Mouse (Mus musculus) left cerebral cortex, adult 18-20 months (tissue): Measurements from ENCODE around the gene Clmn. TPM values are rescaled to one million over a fixed set of nuclear protein-coding genes. Genes with fewer than 3 reads are reported as not detected.
"Not testable (repeated sequence)": the region's sequence is repeated elsewhere in the genome, so short reads cannot be mapped to it uniquely, and the experiment has no call there.

Experiments
- DNase-seq, 2 experiments: peaks; one replicate each; pipeline ENCODE4 v3.0.0; 2021 to 2022; ENCODE audit warnings: low spot score in 2 of 2, mixed read lengths in 1 of 2
- total RNA-seq, 2 experiments: library from RNA; stranded (reverse); gene quantifications; 2 replicates each; pipeline ENCODE4 v1.2.3; 2021

Gene Clmn
- total RNA-seq, 2 experiments from 2014 or later = 39.5 to 55.7 TPM

DNA sequence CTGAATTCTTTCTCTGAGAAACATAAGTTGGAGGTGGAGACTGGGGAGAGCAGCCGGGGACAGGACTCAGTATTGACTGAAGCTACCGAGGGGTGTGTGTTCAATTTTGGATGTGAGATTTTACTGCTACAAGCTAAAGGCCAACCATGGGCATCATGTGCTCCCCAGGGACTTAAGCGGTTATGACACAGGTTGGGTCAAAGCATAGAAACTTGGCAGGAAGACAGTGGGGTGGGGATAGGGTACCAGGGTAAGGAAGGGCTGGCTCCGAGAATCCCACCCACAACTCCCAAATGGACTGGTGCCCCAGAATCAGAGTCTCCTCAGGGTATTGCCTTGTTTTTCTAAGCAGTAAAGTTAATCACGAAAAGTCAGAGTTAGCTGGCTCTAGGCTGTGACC lies 99.8 kb downstream of the Clmn start:
- no peak for DNase-seq

DNA sequence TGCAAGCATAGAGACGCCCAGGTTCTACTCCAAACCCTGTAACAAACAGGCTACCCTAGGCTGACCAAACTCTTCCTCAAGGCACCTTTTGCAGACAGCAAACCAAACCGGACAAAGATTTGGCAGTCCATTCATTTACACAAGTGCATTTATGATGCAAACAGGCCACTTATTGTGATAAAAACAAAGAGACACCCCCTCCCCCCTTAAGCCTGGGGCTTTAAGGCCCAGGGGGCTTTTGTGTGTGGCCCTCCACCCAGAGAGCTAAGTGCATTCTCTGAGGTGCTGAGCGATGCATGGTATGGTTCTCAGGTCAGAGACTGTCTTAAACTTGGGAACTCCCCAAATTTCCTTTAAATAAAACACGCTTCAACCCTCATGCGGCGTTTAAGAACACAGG lies 101.0 kb downstream of the Clmn start:
- DNase-seq = no peak

DNA sequence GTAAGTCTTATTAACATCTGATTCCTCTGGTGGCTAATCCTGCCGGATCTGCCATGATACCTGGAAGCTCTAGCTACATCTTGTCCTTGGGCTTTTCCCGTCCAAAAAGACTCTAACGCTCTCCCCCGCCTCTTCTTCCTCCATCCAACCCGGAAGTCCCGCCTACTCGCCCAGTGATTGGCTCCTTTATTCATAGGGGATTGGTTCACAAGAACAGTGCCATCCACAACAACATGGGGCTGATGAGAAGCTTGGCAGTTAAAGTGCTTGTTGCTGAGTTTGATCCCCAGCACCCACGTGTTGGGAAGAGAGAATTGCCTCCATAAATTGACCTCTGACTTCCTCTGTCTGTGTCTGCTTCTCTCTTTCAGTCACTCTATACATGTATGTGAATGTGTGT lies 103.5 kb downstream of the Clmn start:
- DNase-seq = no peak

DNA sequence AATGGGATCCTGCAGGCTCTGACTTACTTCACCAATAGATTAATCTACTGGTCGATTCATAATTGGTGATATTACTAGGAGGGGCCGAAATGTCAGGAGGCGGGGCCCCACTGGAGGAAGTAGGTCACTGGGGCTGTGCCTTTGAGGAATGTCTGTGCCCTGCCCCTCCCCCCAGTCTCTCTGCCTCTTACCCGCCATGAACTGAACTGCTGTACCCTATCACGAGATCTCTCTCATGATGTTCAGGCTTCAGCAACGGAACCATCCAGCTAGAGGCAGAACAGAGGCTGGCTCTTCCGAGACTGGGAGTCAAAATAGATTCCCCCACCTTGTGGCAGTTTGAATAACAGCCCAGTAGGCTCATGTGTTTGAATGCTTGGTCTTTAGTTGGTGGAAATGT lies 106.8 kb downstream of the Clmn start:
- no peak for DNase-seq

DNA sequence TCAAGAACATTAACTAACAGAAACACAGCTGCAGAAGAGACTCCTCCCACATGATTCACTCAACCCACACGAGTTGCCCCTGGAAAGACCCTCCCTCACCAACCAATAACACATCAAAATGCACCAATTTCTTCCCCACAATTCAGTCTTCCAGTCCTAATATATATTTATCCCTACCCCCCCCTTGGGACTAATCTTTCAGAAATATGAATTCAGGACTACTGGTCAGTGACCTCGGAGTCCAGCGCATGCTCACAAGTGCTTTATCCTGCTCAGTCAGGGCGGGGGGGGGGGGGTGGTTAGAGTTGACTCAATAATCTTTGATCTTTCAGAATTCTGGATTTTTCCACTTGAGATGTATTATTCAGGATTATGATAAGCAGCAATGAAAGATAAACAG lies 111.2 kb downstream of the Clmn start:
- DNase-seq = no peak

DNA sequence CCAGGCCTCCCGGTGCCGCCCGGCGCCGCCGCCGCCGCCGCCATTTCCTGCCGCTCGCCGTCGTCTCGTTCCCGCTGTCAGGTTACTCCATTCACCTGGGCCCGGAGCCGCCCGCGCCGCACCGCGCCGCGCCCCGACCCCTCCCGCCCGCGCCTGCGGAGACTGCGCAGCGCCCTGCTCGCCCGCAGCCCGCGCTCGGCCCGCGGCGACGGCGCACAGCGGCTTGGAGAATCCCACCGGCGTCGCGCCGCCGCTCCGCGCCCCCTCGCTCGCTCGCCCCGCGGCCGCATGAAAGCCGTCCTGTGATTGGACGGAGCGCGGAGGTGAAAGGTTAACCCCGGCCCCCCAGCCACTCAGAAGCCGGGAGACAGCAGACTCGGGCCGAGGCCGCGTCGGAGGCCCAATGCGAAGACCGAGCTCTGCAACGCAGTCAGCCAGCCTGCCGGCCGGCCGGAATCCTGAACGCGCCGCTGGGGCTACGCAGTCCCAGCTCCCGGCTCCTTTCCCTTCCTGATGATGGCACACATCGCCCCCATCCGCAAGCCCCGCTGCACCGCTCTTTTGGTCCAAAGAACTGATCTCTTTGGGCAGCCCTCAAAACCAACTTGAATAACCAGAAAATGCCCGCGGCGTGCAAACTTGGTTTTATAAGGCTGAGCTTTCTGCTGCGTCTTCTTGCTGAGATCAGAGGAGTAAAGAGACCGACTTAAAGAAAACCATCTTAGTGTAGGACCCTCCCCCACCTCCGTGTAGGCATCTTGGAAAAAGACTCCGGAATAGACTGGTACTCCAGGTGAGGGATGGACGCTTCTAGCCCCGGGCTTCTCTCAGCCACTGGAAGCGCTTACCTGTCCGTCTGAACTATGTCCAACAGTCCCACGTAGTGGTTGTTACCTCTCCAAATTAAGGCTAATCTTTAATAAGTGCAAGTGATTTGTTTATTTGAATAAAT lies 112.8 kb downstream of the Clmn start, which contains the start of gene Dicer1:
TSS of gene Dicer1 (minus strand) at position 139 of the 952 bp plus-strand sequence.
- peak; percentile 98 to 99 for DNase-seq

DNA sequence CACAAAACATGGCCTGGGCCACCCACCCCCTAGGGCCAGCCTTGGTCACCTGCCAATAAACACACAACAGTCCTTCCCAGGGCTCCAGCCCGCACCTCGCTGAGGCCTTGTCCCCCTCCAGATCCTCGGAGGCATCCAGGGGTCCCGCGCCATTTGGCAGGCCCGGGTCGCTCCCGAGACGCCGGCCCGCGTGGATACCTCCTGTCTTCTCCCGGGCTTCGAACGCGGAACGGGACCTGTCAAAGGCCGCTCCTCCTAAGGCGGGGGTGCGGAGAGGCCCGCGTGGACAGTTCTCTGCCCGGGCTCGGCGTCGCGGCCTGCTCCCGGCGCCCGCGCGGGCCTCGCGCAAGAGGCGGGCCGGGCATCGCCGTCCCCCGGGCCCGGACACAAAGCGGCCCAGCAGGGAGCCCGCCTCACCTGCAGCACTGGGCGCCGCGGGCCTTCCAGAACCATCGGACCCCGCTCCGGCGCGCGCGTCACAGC lies 113.5 kb downstream of the Clmn start:
- peak in 1 of 2 experiments; percentile 10 for DNase-seq

DNA sequence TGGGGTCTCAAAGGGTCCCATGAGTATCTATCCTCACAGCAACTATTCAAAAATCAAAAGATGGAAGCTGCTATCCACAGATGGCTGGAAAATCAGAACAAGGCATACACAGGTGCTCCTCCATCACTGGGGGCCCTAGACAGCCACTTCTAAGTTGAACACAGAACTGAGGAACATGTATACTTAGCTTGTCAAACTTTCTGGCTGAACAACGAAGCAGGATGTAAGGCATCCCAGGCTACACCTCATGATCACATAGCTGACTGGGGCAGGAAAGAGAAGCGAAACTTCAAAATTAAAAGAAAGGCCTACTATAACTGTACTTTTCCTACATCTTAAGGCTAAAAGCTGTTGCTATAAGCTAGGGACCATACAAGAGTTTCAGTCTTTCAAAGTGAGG lies 115.9 kb downstream of the Clmn start:
- DNase-seq = no peak

DNA sequence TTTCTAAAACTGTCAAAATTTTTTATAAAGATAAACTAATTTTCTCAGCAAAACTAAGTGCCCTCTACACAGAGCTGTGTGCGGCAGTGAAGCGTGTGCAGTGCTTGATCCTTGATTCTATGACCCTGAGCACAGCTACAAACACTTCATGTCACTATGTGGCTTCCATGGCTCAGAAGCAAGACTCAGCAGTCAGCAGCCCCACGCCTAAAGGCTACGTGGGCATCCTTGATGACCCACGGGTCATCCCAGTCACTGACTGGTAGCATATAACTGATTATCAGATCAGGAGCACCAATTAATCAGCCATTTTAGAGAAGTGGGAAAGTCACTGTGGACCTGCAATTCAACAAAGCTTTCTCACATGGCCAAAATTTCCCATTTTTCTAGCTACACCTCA lies 117.6 kb downstream of the Clmn start:
- DNase-seq = no peak

DNA sequence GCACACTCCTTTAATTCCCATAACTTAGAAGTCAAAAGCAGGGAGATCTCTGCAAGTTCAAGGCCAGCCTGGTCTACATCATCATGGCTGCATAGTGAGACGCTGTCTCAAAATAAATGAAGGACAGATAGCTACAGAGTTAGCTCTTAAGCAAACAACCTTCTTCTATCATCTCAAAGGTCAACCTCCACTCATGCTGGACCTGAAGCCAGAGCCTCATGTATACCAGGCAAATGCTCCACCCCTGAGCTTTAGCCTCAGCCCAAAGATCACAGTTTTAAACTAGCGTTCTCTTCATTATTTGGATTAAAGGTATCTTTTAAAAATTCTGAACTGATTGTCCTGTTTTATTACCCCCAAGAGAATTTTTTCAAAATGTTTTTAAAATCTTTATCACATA lies 118.3 kb downstream of the Clmn start:
- no peak for DNase-seq

DNA sequence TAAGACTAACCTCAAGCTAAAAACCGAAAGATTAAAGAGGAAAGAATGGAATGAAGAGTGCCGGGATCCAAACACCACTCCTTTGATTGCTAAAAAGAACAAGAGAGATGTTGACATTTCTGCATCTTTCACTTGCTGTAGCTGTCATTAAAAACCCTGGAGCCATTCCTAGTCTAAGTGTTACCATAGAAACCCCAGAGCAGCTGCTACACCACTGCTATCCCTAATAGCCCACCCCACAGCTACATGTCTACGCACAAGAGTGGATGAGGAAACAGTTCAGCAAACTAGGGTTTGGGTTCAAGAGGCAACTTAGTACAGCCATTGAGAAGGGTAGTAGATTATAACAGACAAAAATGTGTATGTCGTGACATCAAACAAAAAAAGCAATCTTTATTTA lies 121.2 kb downstream of the Clmn start:
- no peak for DNase-seq

DNA sequence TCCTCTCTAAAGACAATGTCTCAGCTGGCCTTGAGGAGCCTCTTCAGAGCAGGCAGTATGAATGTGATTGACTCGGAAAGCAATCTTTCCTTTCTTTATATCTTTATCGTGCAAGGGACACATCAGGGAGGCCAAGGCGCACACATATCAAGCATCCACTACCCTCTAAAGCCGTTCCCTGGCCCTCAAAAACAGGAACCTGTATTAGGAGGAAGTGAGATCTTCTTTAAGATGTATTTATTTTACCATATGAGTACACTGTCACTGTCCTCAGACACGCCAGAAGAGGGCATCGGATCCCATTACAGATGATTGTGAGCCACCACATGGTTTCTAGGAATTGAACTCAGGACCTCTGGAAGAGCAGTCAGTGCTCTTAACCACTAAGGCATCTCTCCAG lies 122.6 kb downstream of the Clmn start:
- DNase-seq = no peak

DNA sequence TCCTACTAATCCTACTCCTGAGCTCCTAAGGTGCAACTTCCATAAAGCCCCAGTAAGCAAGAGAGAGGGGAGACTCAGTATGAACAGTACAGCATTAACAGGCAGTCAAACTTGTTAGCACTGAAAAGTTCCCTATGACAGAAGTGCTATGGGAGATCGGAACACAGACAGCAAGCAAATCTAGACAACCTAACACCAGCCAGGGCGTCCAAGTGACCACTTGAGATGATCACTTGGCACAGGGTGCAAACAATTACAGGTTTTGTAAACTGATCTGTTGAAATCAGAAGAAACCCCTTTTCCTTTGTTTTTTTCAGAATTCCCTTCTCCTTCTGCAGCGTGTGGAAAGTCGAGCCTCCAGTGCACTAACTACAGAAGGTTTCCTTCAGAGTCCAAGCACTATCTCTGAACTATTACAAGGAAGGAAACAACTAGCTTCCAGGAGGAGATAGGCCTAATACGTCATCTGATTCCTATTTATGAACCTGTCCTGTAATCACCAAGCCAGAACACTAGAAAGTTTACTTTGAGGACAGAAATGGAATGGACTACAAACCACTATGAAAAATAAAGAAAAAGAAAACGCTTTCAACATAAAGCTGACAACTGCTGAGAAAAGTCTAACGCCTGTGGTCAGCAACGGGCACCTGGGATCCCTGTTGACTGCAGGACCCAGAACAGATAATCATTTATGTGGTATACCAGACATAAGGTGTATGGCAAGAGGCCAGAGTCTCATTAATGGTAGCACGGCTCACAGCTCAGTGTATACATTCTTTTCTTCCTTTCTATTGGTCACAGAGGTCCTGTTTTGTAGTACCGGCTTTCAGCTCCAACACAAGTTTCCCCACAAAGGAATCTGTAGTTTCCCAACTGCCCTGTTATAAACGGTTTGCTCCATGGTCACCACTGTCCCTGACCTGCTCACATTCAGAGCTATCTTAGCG lies 123.8 kb downstream of the Clmn start:
- DNase-seq = no peak

DNA sequence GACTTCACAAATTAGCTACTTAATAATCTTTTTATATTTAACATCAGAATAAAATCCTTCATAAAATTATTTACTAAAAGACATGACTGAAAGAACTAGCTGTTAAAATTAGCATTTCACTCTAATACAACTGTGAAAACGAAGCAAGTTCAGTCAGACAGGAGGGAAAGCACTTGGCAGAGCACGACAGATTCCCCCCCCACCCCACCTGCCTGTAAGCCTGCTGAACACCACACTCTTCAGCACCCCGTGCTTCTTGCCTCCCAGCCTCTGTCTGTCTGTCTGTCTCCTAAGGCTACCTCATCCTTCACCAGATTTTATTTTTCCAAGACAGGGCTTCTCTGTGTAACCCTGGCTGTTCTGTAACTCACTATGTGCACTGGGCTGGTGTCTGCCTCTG lies 125.9 kb downstream of the Clmn start:
- DNase-seq = no peak

DNA sequence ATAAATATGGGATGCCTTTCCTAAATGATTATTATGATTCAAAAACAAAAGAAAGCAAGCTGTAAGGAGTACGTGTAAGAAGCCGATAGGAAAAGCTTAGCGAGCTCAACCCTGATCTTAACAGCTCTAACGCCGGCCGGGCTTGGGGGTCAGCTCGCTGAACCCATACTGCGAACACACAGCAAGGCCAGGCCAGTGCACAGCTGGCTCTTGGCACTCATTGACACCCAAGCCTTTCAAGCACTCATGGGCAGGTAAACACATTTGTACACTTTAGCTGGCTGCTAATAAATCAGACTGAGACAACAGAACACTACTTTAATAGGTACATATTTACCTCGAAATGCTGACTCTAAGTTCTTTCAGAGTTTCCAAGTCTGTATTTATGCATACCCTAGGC lies 126.4 kb downstream of the Clmn start:
- DNase-seq = no peak

DNA sequence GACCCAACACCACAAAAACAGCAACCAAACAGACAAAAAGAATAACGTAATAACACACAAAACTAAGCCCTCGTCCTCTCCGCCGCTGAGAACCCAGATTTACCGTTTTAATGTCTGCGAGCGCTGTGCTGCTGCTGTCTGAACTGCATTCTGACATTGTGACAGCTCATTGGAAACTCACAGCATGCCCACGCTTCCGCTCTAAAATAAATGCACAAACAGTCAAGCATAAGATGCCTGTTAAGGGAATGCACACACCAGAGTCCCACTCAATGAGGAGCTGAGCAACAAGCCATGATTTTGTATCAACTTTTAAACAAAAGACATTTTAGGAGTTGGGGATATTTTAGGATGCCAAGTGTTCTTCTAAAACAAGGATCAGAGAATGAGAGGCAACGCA lies 127.2 kb downstream of the Clmn start:
- DNase-seq = peak; percentile 34 to 48

DNA sequence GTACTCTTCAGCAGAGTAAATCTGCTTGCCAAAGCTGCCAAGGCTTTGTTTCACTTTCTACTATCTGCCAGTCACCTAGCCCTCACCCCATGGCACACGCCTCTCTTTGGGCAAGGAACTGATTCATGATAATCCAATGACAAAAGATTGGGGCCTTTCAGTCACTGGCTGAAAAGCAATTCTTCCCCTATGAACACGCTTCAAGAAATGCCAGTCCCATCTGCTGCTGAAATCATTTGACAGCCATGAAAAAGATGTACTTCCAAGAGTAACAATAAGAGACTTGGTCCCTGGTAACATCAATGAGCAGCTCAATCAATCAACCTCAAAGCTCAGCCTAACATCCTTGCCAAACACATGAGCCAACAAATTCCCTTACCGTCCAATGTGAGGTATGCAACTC lies 128.9 kb downstream of the Clmn start:
- no peak for DNase-seq

DNA sequence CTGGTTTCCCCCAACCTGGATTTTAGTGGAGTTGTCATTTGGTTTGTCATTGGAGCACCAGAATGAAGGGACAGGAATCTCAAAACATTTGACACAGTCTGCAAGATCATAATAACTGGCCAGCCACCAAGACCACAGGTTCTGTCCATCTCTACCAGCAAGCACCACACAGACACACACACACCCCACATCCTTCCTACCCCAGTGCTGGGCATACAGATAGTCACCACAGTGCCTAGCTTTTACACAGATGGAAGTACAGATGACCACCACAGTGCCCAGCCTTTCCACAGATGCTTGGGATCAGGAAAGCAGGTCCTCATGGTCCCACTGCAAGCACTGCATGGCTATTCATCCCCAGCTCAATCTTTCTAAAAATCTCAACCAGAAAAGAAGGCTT lies 131.7 kb downstream of the Clmn start:
- DNase-seq = no peak

DNA sequence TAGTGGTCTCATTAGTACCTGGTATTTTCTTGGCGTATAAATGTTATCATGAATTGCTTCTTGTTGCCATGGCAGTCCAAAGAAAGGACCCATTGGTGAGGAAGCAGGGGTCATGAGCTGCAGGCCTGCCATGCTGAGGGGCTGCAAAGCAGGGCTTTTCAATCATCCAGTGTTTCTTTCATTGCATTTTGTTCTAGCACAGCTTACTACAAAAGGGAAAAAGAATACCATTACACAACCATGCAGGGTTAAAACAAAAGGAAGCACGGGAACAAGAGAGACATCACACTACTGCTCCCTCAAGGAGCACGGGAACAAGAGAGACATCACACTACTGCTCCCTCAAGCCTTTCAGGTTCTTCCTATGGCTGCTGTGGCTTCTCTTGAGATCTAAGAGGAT lies 133.1 kb downstream of the Clmn start:
- no peak for DNase-seq

DNA sequence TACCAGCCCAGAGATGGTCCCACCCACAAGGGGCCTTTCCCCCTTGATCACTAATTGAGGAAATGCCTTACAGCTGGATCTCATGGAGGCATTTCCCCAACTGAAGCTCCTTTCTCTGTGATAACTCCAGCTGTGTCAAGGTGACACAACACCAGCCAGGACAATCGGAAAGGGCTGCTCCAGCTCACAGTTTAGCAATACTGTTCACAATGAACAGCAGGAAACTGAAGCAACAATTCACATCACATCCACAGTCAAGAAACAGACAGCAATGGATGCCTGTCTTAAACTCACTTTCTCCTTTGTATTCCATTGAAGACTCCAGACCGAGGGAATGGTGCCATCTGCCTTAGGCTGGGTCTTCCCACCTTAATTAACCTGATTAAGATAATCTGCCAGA lies 138.4 kb downstream of the Clmn start:
- not testable (repeated sequence) for DNase-seq

DNA sequence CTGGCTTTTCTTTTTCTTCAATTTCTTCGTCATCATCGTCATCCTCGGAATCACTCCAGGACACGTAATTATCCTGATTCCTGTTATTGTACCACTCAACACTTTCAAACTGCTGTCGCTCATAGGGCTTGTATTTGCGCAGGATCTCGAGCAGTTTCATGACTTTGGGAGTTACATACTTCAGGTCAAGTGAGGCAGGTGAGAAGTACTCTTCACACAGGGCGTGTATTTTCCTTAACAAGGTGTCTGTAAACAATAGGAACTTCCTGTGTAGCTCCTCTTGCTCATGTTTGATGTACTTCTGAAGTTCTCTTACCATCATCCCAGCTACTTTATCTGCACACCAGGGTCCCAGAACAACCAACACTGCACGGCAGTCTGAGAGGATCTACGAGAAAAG lies 142.8 kb downstream of the Clmn start:
- no peak for DNase-seq

DNA sequence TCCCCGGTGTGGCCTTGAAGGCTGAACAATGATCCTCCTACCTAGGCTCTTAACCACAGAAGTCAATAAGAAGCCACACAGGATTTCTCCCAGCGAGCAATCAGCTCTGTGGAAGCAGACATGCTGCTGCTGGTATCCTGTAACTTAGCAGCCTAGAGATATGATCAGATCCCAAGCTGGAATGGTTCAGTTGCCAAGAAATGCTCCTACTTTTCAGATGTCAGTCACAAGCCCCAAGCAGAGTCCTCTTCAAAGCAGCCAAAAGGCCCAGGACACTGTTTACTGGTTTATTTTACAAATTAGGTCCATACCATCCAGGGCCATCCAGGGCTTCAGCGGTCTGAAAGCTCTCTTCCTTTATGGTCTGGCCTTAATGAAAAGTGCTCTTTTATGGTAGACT lies 143.9 kb downstream of the Clmn start:
- DNase-seq = no peak
